Mouse (Mus musculus): ENCODE data around the gene Primpol. TPM values are rescaled to one million over a fixed set of nuclear protein-coding genes. Genes with fewer than 3 reads are reported as not detected.

Primpol gene
- polyA plus RNA-seq (2015; fragmentation: Nextera tagmentation; extraction: Ambion mirVana): 15.1 and 16.9 TPM in 2 replicates

DNA sequence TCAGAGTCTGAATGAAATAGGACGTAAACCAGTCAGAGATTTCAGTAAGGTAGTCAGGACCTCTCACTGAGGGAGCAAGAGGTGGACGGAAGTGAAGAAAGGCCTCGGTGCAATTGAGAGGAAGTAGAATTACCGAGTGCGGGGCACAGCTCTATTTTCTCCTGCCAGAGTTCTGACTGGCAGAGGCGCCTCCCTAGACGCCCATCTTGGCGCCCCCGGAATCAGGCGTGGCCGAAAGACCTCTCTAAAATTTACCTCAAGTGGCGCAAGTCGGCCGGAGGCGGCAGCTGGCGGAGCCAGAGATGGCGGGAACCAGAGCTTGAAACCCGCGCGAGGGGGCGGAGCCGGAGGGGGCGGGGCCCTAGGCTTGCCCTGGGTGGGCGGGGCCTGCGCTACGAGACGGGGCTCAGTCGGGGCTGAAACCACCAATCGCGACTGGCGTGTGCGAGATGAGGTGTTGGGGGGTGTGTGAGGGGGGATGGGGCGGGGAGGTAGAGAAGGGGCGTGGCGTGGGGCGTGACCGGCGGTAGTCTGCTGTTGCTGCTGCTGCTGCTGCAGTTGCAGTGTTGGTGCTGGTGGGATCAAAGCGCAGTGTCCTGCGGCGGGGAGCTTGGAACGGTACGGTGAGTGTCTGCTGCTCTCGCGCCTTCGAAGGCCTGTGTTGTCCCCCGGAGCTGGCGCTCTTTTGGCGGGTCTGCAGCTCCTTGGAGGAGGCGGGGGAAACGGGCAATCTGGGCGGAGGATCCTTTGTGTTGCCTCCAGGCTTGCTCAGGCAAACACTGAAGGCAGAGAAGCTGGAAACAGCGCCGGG is at the start of gene Primpol, which contains the start of gene Casp3:
Primpol (minus strand) TSS at position 334 of the 811 bp plus-strand sequence.
Casp3 (plus strand) TSS at position 413 of the 811 bp plus-strand sequence.
- DNase-seq (ENCODE audit: low spot score): peak; percentile 96

DNA sequence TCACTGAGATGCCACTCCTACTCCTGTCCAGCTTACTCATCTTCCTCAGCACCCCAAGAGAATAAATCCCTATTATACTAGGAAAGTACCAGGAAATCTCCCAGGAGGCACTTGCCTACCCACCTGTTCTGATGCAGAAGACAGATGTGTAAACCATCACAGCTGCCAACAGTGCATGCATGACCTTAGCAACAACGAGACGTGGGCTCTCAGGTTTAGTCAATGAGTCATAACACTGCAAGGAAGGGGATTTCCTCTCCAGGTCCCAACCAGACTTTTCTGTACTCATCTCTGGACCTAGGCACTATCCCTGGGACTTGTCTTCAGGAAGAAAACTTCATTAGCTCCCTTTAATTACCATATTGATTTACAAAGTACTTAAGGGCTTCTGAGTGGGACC is 38.9 kb upstream of the Primpol start:
- DNase-seq (ENCODE audit: low spot score): no peak

DNA sequence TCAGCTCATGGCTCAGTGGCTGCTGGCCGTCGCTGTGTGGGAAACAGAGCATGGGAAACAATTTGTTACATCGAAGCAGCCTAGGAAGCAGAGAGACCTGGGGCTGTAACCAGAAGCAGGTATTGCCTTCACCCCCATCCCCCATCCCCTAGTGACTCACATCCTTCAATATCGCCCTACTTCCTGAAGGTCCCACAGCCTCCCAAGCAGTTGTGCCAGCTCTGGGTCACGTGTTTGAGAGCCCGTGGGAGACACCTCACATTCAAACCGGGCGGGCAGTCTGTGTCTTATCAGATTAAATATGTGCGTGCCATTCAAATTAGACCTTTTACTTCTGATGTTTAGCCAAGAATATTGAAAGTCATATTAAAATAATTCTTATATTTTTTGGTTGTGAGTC is 34.9 kb upstream of the Primpol start:
- no peak for DNase-seq (ENCODE audit: low spot score)

GRCm38 (mm10) chr8:46648421-46648820 is 31.4 kb upstream of the Primpol start:
- DNase-seq (ENCODE audit: low spot score): no peak

GRCm38 (mm10) chr8:46641272-46641671 is 24.3 kb upstream of the Primpol start:
- peak; percentile 34 for DNase-seq (ENCODE audit: low spot score)

DNA sequence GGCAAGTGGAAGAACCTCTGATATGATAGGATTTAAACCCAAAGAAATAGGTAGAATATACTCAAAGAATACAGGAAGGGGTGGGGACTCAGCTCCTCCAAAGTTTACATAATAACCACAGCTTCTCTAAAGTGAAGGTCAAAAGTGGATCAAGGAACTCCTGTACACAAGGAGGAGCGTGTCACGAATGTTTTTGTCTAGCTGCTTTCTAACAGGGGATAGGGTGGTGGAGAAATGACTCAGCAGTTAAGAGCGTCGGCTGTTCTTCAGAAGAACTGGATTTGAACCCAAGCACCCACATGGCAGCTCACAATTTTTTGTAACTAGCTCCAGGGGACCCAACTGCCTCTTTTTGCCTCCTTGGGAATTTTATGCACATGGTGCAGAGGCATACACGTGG is 22.8 kb upstream of the Primpol start:
- no peak for DNase-seq (ENCODE audit: low spot score)

DNA sequence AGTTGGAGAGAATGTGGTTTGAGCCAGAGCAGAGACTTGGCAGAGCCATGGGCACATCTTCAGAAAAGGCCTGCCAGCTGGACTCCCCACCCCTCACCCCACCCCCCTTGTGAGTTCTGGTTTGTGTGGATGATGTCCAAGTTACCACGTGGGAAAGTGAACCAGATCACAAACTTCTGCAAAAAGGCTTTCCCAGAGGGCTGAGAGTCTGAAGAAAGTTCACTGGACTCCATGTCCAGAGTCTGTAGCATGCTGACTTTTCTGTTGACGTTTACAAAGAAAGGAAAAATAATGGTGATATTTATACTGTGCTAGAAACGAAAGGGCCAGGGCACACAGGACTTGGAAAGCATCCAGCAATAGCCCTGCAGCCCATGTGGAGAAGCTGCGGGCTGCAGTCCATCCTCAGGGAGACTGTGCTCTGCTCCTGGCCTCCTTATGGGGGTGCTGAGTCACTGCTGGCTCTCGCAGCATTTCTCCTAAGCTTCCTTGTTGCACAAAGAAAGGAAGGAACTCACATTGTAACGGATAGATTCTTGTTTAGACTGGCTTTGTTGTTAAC is 22.1 kb upstream of the Primpol start:
- DNase-seq (ENCODE audit: low spot score): no peak

GRCm38 (mm10) chr8:46630932-46631331 is 13.9 kb upstream of the Primpol start:
- no peak for DNase-seq (ENCODE audit: low spot score)

GRCm38 (mm10) chr8:46630422-46630821 is 13.4 kb upstream of the Primpol start:
- DNase-seq (ENCODE audit: low spot score): no peak

DNA sequence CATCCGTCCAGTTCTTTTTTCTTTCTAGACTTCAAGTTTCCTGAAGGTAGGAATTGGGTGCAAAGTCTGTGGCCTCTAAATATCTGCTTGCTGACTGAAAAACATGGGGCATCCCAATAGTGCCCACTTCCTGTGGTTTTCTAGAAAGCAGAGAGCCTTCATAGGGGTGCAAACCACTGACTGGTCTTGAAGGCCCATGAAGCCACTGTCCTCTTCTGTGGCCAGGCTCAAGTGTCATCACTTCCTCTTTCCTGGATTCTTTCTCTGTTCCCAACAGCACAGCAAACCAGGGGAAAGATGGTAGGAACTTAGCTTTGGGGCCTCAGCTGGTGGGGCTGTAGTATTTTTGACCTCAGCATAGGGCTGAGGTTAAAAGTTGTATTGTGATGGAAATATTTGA is 11.6 kb upstream of the Primpol start:
- no peak for DNase-seq (ENCODE audit: low spot score)

DNA sequence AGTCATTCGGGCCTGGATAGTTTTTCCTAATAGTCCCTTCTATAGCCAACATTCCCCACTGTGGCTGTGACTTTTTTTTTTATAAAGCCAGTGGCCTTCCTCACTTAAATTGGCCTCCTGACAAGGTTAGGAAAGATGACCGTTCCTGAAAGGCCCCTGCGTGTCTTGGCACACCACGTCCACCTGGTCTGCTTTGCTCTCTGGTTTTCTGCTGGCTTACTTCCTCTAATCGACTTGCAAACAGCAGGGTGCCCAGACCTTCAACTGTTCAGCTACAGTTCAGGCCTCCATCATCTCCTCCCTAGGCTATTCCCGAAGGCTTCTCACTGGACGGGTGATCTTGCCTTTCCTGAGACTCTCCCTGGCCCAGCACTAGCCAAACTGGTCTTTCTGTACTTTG is 10.9 kb upstream of the Primpol start:
- no peak for DNase-seq (ENCODE audit: low spot score)

DNA sequence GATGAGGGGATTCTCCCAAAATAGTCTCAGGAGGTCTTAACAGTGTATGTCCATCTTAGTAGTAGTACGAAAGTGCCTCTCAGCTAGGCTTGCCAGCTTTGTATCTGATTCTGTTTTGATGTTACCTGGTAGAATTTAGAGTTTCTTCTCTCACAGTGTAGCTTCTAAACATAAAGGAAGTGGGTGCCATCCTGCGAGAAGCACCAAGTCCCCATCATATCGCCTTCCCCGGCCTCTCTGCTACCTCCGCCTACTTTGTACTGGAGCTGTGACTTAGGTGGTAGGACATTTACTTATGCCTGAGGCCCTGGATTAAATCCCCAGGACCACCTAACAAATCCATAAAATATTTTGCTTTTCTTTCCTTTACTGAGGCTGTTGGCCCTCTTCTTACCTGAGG is 9.6 kb upstream of the Primpol start:
- no peak for DNase-seq (ENCODE audit: low spot score)

- DNase-seq (ENCODE audit: low spot score): no peak
Measured at GRCm38 (mm10) chr8:46625166-46625565, 8.2 kb upstream of the Primpol start.

DNA sequence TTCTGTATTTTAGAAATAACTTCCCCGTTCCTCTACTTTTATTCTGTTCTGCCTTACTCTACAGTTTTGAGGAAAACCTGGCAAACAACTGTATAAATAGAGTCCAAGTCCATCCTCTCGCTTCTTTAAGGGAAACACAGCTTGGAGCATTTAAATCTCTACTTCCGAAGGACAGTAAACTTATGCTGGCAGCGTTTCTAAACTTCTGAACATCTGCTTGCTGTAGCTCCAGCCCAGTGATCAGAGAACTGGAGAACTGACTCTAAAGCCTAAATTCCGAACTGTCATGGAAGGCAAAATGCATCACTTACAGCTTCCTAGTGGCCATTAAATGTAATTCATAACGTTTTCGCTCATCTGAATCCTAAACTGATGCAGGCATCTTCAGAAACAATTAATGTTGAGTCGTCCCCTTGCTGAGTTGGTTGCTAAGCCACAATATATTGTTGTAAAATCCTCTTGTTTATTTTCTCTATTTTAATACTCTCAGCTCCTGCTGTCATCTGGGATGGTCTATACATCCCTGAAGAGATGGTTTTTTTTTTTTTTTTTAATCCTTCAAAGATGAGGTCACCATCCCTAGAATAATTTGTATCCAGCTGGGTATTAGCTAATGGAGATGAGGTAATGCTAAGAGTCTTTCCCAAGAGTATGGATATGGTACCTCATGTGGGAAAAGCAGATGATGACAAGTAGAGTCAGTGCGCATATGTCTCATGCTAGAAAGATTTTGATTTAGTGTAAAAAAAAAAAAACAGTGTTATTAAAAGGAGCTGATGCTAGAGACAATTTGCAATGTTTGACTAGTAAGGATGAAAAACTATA is 5.6 kb upstream of the Primpol start:
- no peak for DNase-seq (ENCODE audit: low spot score)

DNA sequence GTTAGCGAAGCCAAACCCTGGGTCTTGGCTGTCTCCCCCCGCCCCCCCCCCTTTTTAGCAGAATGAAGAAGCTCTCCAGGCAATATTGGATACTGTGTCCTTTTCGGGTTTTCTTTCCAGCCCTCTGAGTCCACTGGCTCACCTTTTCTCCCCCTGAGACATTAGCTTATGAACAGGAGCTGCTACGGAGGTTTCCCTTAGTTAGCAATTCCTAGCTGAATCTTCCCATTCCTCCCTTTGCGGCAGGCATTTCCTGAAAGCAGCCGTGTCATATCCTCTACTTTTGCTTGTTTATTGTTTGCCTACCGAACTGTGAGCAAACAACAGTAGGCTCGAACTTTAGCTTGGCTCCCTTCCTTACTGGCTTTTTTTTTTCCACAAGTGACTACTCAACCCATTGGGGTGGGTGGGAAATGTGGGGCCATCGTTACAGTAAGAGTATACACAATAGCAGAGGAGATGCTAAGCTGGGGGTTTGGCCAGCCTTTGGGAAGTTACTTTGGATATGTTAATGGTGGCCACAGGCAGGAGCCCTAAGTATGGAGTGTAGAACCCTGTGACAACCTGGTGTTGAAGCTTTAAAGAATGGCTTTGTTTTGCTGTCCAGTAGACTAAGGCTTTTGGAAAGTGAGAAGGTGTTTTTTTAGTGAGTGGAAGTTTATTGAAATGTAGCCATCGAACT is 1.8 kb upstream of the Primpol start:
- DNase-seq (ENCODE audit: low spot score): no peak

DNA sequence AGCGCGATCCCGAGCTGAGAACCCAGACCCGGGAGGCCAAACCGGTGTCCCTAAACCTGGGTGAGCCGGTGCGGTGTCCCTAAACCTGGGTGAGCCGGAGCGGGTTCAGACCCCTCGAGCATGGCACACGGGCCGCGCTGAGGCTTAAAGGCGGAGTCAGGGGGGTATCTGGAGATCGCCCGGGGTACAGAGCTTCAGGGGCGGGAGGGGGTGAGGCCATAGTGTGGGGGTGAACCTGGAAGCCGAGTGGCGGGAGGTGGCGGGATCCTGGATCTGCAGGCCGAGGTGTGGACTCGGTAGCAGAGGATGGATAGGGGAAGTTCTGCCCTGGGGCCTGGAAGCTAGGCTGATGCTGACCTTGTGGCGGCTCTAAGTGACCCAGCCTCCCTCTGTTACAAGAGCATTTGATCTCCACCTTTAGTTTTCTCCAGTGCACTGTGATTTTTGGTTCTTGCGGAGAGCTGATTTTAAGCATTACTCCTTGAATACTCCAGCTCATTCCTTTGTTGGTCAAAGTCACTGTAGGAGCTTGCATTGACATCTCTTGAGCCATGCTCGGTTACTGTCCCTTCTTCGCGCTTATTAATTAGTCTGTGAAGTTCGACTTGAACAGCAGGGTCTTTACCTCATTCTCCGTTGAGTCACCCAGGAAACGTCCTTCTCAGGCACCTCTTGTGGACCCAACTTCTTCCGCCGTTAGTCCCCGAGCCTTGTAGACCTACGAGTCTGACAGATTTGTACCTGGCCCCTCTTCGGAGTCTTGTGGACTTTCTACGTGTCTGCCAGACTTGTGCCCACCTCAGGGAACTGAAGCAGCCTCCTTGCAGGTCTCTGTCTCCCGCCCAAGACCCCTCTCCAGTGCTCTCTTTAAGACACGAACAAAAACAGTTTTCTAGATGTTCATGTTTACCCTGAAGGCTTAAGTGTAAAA is 943 bp upstream of the Primpol start:
- DNase-seq (ENCODE audit: low spot score): peak; percentile 38

DNA sequence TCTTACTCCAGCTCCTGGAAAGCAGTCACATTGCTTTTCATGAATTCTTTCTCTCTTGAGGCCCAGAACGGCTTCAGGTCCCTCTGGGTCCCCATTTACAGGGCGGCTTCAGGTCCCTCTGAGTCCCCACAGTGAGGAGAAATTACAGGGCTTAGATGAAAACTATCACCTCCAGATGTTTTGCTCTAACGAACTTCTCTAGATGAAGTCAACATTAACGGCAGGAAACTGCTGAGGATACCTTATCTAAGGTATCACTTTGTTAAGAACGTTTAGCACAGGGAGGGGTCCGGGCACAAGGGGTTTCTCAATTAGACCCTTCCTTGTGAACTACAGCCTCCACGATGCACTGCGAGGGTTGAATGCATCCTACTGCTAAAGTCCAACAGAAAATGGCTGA is 1.1 kb downstream of the Primpol start:
- peak; percentile 17 for DNase-seq (ENCODE audit: low spot score)

GRCm38 (mm10) chr8:46613377-46613776 is 3.6 kb downstream of the Primpol start:
- no peak for DNase-seq (ENCODE audit: low spot score)

- no peak for DNase-seq (ENCODE audit: low spot score)
Measured at GRCm38 (mm10) chr8:46612913-46613312, 4.1 kb downstream of the Primpol start.

DNA sequence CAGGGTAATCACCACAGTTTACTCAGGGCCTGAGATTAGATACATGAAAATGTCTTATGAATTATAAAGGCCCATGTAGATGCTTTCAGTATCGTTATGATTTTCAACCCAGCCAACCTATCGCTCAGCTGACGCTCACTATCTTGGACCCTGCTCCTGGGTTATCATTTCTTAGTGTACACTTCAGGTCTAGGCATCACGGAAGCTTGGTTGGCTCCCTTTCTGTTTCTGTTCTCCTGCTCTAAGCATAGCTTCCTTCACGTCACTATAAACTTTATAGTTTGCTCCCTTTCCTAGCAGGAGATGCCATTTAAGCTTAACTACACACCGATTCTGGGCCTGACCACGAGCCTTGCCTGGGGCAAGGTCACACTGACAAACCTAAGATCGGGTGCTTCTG is 5.5 kb downstream of the Primpol start:
- no peak for DNase-seq (ENCODE audit: low spot score)

Data from thymus, postnatal 0 days (tissue).